Mouse (Mus musculus) forebrain, embryonic 12.5 days (tissue): ENCODE measurements around the gene Emilin2. TPM values are rescaled to one million over a fixed set of nuclear protein-coding genes. Genes with fewer than 3 reads are reported as not detected.

ENCODE experiments used
- ATAC-seq: fragments of 200-750 bp; cut with Nextera tagmentation; 2 replicates; pipeline ENCODE4 v1.8.0; 2017; ENCODE audit warnings: moderate TSS enrichment; ENCODE audit not compliant: low FRiP score
- H3K27ac ChIP-seq: fragments of 300-500 bp; sonication (generic); 2 replicates; pipeline ENCODE4 v1.5.1; 2016; ENCODE audit warnings: mild to moderate bottlenecking
- H3K27me3 ChIP-seq: fragments of 300-500 bp; sonication (generic); 2 replicates; pipeline ENCODE4 v1.6.1; 2016; ENCODE audit warnings: mild to moderate bottlenecking
- H3K36me3 ChIP-seq: fragments of 300-500 bp; sonication (generic); replicated peaks from 2 replicates; pipeline ENCODE4 v1.6.1; 2016; ENCODE audit warnings: mild to moderate bottlenecking
- H3K4me1 ChIP-seq: fragments of 300-500 bp; sonication (generic); 2 replicates; pipeline ENCODE4 v1.6.1; 2016
- H3K4me2 ChIP-seq: fragments of 300-500 bp; sonication (generic); 2 replicates; pipeline ENCODE4 v1.6.1; 2016; ENCODE audit warnings: mild to moderate bottlenecking, moderate library complexity
- H3K4me3 ChIP-seq: fragments of 300-500 bp; sonication (generic); replicated peaks from 2 replicates; pipeline ENCODE4 v1.5.1; 2016; ENCODE audit warnings: mild to moderate bottlenecking
- H3K9ac ChIP-seq: fragments of 300-500 bp; sonication (generic); 2 replicates; pipeline ENCODE4 v1.6.1; 2016; ENCODE audit warnings: mild to moderate bottlenecking
- H3K9me3 ChIP-seq: fragments of 300-500 bp; sonication (generic); 2 replicates; pipeline ENCODE4 v1.6.1; 2016
- WGBS: fragments of 180-500 bp; shearing (Covaris S2); methylation state at CpG from one replicate; pipeline ENCODE4 v1.1.7; 2016; 5-methylcytosine and 5-hydroxymethylcytosine counted together
- polyA plus RNA-seq: library from polyadenylated mRNA; unstranded; fragments of >200 nt; fragmentation: Nextera tagmentation; extraction: Ambion mirVana; gene quantifications from 2 replicates; pipeline ENCODE4 v1.2.1, GENCODE M21; 2016

Gene Emilin2
- polyA plus RNA-seq, 1 experiment from 2014 or later = 6.1 TPM

GRCm38 (mm10) chr17:71310486-71311339 lies 1.1 kb downstream of the Emilin2 start:
- peak overlapping the region; percentile 67 for H3K4me3 ChIP-seq
- peak overlapping the region; percentile 68 for H3K9ac ChIP-seq
- no peak overlapping the region for H3K27ac ChIP-seq
- H3K4me2 ChIP-seq = peak overlapping the region; percentile 100
- H3K27me3 ChIP-seq = peaks cover 36% of the 10 kb centered on the region
- no peaks in the 10 kb centered on the region for H3K36me3 ChIP-seq
- 1% methylated on average over 66 of the region's 67 CpGs for WGBS
- H3K9me3 ChIP-seq = no peaks in the 10 kb centered on the region
- peak; percentile 63 for ATAC-seq
- peaks cover 27% of the 10 kb centered on the region for H3K4me1 ChIP-seq

GRCm38 (mm10) chr17:71309711-71310485 lies 1.9 kb downstream of the Emilin2 start:
- Histone ChIP-seq H3K9ac (peak overlapping the region; percentile 68), H3K9me3 (no peaks in the 10 kb centered on the region), H3K36me3 (no peaks in the 10 kb centered on the region), H3K4me1 (peaks cover 27% of the 10 kb centered on the region), H3K27ac (no peak overlapping the region), H3K27me3 (peaks cover 36% of the 10 kb centered on the region), H3K4me3 (peak overlapping the region; percentile 67), H3K4me2 (peak overlapping the region; percentile 100)
- 3% methylated on average over 23 of the region's 23 CpGs for WGBS
- peak; percentile 47; the same call in 1 of the 2 replicates for ATAC-seq

- Histone ChIP-seq H3K9ac (no peak overlapping the region), H3K36me3 (no peaks in the 10 kb centered on the region), H3K27ac (no peak overlapping the region), H3K4me3 (peak overlapping the region; percentile 3; the same call in 1 of the 2 replicates), H3K4me1 (peaks cover 27% of the 10 kb centered on the region), H3K27me3 (peaks cover 36% of the 10 kb centered on the region), H3K9me3 (no peaks in the 10 kb centered on the region), H3K4me2 (peak overlapping the region; percentile 100)
- 10% methylated on average over 14 of the region's 14 CpGs for WGBS
- peak; percentile 31; the same call in 1 of the 2 replicates for ATAC-seq
Measured at GRCm38 (mm10) chr17:71309141-71309540, 2.6 kb downstream of the Emilin2 start.

- ATAC-seq = no peak
- Histone ChIP-seq H3K4me1 (peaks cover 27% of the 10 kb centered on the region), H3K4me2 (no peak overlapping the region), H3K27me3 (peaks cover 36% of the 10 kb centered on the region), H3K4me3 (no peak overlapping the region), H3K27ac (no peak overlapping the region), H3K36me3 (no peaks in the 10 kb centered on the region), H3K9ac (no peak overlapping the region), H3K9me3 (no peaks in the 10 kb centered on the region)
- WGBS = 94% methylated on average over 5 of the region's 5 CpGs
Measured at GRCm38 (mm10) chr17:71308296-71308695, 3.5 kb downstream of the Emilin2 start.

GRCm38 (mm10) chr17:71307251-71307790 lies 4.5 kb downstream of the Emilin2 start:
- 87% methylated on average over 10 of the region's 10 CpGs for WGBS
- Histone ChIP-seq H3K27me3 (peaks cover 31% of the 10 kb centered on the region), H3K4me3 (no peak overlapping the region), H3K4me1 (peaks cover 27% of the 10 kb centered on the region), H3K9ac (no peak overlapping the region), H3K9me3 (no peaks in the 10 kb centered on the region), H3K27ac (no peak overlapping the region), H3K4me2 (no peak overlapping the region), H3K36me3 (no peaks in the 10 kb centered on the region)
- no peak for ATAC-seq

- H3K9me3 ChIP-seq = no peaks in the 10 kb centered on the region
- peaks cover 27% of the 10 kb centered on the region for H3K4me1 ChIP-seq
- WGBS = 96% methylated on average over 4 of the region's 4 CpGs
- H3K9ac ChIP-seq = no peak overlapping the region
- no peak overlapping the region for H3K27ac ChIP-seq
- peaks cover 27% of the 10 kb centered on the region for H3K27me3 ChIP-seq
- H3K4me3 ChIP-seq = no peak overlapping the region
- H3K4me2 ChIP-seq = no peak overlapping the region
- ATAC-seq = no peak
- no peaks in the 10 kb centered on the region for H3K36me3 ChIP-seq
Measured at GRCm38 (mm10) chr17:71306716-71307115, 5.1 kb downstream of the Emilin2 start.

- peaks cover 20% of the 10 kb centered on the region for H3K27me3 ChIP-seq
Measured at GRCm38 (mm10) chr17:71306091-71306490, 5.7 kb downstream of the Emilin2 start.

GRCm38 (mm10) chr17:71303444-71303843 lies 8.3 kb downstream of the Emilin2 start:
- Histone ChIP-seq H3K27me3 (no peaks in the 10 kb centered on the region), H3K27ac (no peak overlapping the region), H3K9me3 (no peaks in the 10 kb centered on the region), H3K9ac (no peak overlapping the region), H3K36me3 (no peaks in the 10 kb centered on the region), H3K4me2 (no peak overlapping the region), H3K4me1 (no peaks in the 10 kb centered on the region; the same call in 1 of the 2 replicates), H3K4me3 (no peak overlapping the region)
- no peak for ATAC-seq
- whole genome bisulfite sequencing = 73% methylated on average over 6 of the region's 6 CpGs

More at GRCm38 (mm10) chr17:71306091-71306490, 5.7 kb downstream of the Emilin2 start:
- ATAC-seq = no peak
- H3K27ac ChIP-seq = no peak overlapping the region
- no peak overlapping the region for H3K9ac ChIP-seq
- H3K36me3 ChIP-seq = no peaks in the 10 kb centered on the region
- no peak overlapping the region for H3K4me2 ChIP-seq
- H3K9me3 ChIP-seq = no peaks in the 10 kb centered on the region
- WGBS = 85% methylated on average over 6 of the region's 6 CpGs
- H3K4me3 ChIP-seq = no peak overlapping the region
- H3K4me1 ChIP-seq = peaks cover 21% of the 10 kb centered on the region

GRCm38 (mm10) chr17:71301413-71301812 lies 10.4 kb downstream of the Emilin2 start:
- ATAC-seq = no peak
- Histone ChIP-seq H3K27ac (no peak overlapping the region), H3K36me3 (no peaks in the 10 kb centered on the region), H3K4me3 (no peak overlapping the region), H3K4me2 (no peak overlapping the region), H3K27me3 (no peaks in the 10 kb centered on the region), H3K9me3 (no peaks in the 10 kb centered on the region), H3K4me1 (no peaks in the 10 kb centered on the region; the same call in 1 of the 2 replicates), H3K9ac (no peak overlapping the region)
- 79% methylated on average over 5 of the region's 5 CpGs for WGBS

GRCm38 (mm10) chr17:71300338-71300737 lies 11.4 kb downstream of the Emilin2 start:
- no peaks in the 10 kb centered on the region for H3K9me3 ChIP-seq
- no peaks in the 10 kb centered on the region for H3K36me3 ChIP-seq
- H3K27ac ChIP-seq = no peak overlapping the region
- ATAC-seq = no peak
- H3K4me3 ChIP-seq = no peak overlapping the region
- H3K4me2 ChIP-seq = no peak overlapping the region
- WGBS = 85% methylated on average over 2 of the region's 2 CpGs
- H3K9ac ChIP-seq = no peak overlapping the region
- no peaks in the 10 kb centered on the region; the same call in 1 of the 2 replicates for H3K4me1 ChIP-seq
- no peaks in the 10 kb centered on the region for H3K27me3 ChIP-seq

GRCm38 (mm10) chr17:71299879-71300278 lies 11.9 kb downstream of the Emilin2 start:
- Histone ChIP-seq H3K36me3 (no peaks in the 10 kb centered on the region), H3K9me3 (no peaks in the 10 kb centered on the region), H3K9ac (no peak overlapping the region), H3K4me3 (no peak overlapping the region), H3K27ac (no peak overlapping the region), H3K27me3 (no peaks in the 10 kb centered on the region), H3K4me1 (no peaks in the 10 kb centered on the region; the same call in 1 of the 2 replicates), H3K4me2 (no peak overlapping the region)
- ATAC-seq = no peak
- 95% methylated on average over 4 of the region's 4 CpGs for WGBS

- Histone ChIP-seq H3K4me2 (no peak overlapping the region), H3K9me3 (no peaks in the 10 kb centered on the region), H3K4me3 (no peak overlapping the region), H3K27ac (no peak overlapping the region), H3K4me1 (0 out of 2 replicates have a peak, but pooled peaks cover 1% of the 10 kb centered on the region), H3K9ac (no peak overlapping the region), H3K36me3 (no peaks in the 10 kb centered on the region), H3K27me3 (no peaks in the 10 kb centered on the region)
- 91% methylated on average over 3 of the region's 3 CpGs for WGBS
- no peak for ATAC-seq
Measured at GRCm38 (mm10) chr17:71294570-71294969, 17.2 kb downstream of the Emilin2 start.
